In the genomic region with DNA sequence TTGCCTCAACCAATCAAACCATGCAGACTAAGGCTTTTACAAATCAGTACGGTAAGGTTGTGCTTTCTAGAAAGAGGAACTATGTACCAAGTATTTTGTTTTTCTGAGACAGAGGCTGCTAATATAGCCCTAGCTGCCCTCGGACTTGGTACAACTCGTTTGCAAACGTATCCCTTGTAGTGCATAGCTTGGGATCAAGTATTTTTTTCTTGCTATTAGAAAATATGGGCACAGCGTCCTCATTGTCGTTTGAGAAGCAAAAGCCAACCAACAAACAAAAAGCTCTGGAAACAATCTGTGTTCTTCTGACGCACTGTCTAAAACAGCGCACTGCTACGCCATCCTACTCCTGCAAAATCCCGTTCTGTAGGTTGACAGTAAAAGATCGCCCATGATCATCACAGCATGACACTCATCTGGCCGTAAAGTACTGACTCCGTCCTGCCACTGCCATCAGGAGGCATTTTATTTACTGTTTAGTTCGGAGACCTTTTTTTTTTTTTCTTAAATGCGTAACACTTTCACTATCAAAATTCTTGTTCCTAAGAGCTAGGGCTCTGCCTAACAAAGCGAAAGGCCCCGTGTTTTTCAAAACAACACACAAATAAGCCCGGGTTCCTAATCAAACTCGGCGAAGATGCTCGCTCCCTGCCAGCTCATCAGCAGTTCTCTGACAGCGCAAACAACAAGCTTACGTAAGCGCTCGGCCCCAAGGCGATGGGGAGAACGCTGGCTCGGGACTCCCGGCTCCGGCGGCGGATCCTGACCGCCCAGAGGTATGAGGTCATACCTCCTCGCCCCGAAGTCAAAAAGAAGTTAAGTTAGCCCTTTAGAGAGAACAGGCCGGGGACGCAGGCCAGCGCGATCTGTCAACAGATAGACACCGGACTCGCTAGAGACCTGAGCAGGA, we compare ENCODE assay signal across 8 mouse cellular contexts. TPM values are rescaled to one million over a fixed set of nuclear protein-coding genes. Genes with fewer than 3 reads are reported as not detected.
DNase-seq lines count a peak whose midpoint lies in the region; ATAC-seq lines count a peak whose summit lies in the region.

No protein-coding gene starts in this region.

- peaks cover 31% of the 10 kb centered on the region for H3K4me1 ChIP-seq in intestine, embryonic 14.5 days (replicated peaks; ENCODE audit: control insufficient read depth, insufficient read depth, low read length)
- H3K4me1 ChIP-seq in midbrain, embryonic 14.5 days (ENCODE audit: control insufficient read depth, insufficient read depth, low read length): peaks cover 30% of the 10 kb centered on the region

- no peaks in the 10 kb centered on the region for H3K9me3 ChIP-seq in intestine, embryonic 14.5 days (ENCODE audit: control insufficient read depth, low read length)
- H3K9me3 ChIP-seq in midbrain, embryonic 14.5 days (ENCODE audit: control insufficient read depth, low read length): no peaks in the 10 kb centered on the region

- H3K27me3 ChIP-seq in intestine, embryonic 14.5 days (replicated peaks; ENCODE audit: control insufficient read depth, insufficient read depth, low read length): no peaks in the 10 kb centered on the region
- no peaks in the 10 kb centered on the region for H3K27me3 ChIP-seq in midbrain, embryonic 14.5 days (ENCODE audit: control insufficient read depth, insufficient read depth, low read length)

- H3K4me3 ChIP-seq in intestine, embryonic 14.5 days (ENCODE audit: low read depth, low read length): peak overlapping the region; percentile 100
- H3K4me3 ChIP-seq in midbrain, embryonic 14.5 days (replicated peaks; ENCODE audit: low read depth, low read length): peak overlapping the region; percentile 98

- peak overlapping the region; percentile 95 for H3K9ac ChIP-seq in intestine, embryonic 14.5 days (ENCODE audit: low read length)
- H3K9ac ChIP-seq in midbrain, embryonic 14.5 days (replicated peaks; ENCODE audit: low read length): peak overlapping the region; percentile 88

- peak; percentile 13; the same call in 1 of the 2 replicates for ATAC-seq in intestine, embryonic 14.5 days (replicated peaks; ENCODE audit: low FRiP score, low TSS enrichment, low read depth)
- ATAC-seq in midbrain, embryonic 14.5 days (ENCODE audit: low FRiP score, low TSS enrichment): no peak
- ATAC-seq in monocyte, adult 5-6 weeks (replicated peaks; ENCODE audit: insufficient number of reproducible peaks, low FRiP score, low TSS enrichment, poor library complexity, severe bottlenecking): no peak

- peak; percentile 7 to 9 for DNase-seq in thymus, postnatal 10 days (ENCODE audit: low spot score in 2 of 2)
- DNase-seq in thymus, postnatal 25 days: no peak
- DNase-seq in c-Kit-positive CD71-positive TER-119-positive erythroid progenitor cells, embryonic 14.5 days (ENCODE audit: low spot score): peak; percentile 44
- peak; percentile 44 to 54 for DNase-seq in frontal cortex, postnatal 36 days (ENCODE audit: low spot score in 2 of 2)
- DNase-seq in intestine, embryonic 14.5 days (ENCODE audit: low spot score): no peak
- DNase-seq in liver: peak; percentile 62
- peak; percentile 23 for DNase-seq in midbrain, embryonic 14.5 days

- peak overlapping the region; percentile 99 for H3K4me2 ChIP-seq in intestine, embryonic 14.5 days (ENCODE audit: low read length)
- peak overlapping the region; percentile 98 for H3K4me2 ChIP-seq in midbrain, embryonic 14.5 days (ENCODE audit: low read length)

- 20% methylated on average over 41 of the region's 41 CpGs for WGBS in intestine, embryonic 14.5 days
- WGBS in midbrain, embryonic 14.5 days: 21% methylated on average over 41 of the region's 41 CpGs

- peaks cover 40% of the 10 kb centered on the region for H3K36me3 ChIP-seq in intestine, embryonic 14.5 days (ENCODE audit: control insufficient read depth, insufficient read depth, low read length)
- peaks cover 33% of the 10 kb centered on the region for H3K36me3 ChIP-seq in midbrain, embryonic 14.5 days (ENCODE audit: control insufficient read depth, insufficient read depth, low read length)

- no peak overlapping the region; the same call in 1 of the 2 replicates for H3K27ac ChIP-seq in intestine, embryonic 14.5 days (ENCODE audit: low read depth)
- peak overlapping the region; percentile 95 for H3K27ac ChIP-seq in midbrain, embryonic 14.5 days (replicated peaks; ENCODE audit: low read depth, low read length)

RNA-seq across cellular contexts. Expression of a gene that starts 0.8 kb away (rescaled TPM):
- polyA plus RNA-seq in intestine, embryonic 14.5 days (2014; fragmentation: Nextera tagmentation; extraction: Ambion mirVana): 23.3 and 24.8 TPM in 2 replicates
- 35.8 and 35.9 TPM in 2 replicates for polyA plus RNA-seq in midbrain, embryonic 14.5 days (2014; fragmentation: Nextera tagmentation; extraction: Ambion mirVana)
- 34.9 to 50.7 TPM (median 37.1 TPM) in 3 replicates for total RNA-seq in monocyte, adult 5-6 weeks (2017)

RNA-seq across cellular contexts. Expression of a gene that starts 1.0 kb away (rescaled TPM):
- polyA plus RNA-seq in intestine, embryonic 14.5 days (2014; fragmentation: Nextera tagmentation; extraction: Ambion mirVana): 76.4 and 76.8 TPM in 2 replicates
- polyA plus RNA-seq in midbrain, embryonic 14.5 days (2014; fragmentation: Nextera tagmentation; extraction: Ambion mirVana): 61.1 and 75.4 TPM in 2 replicates
- total RNA-seq in monocyte, adult 5-6 weeks (2017): 44.5 to 113 TPM (median 82.0 TPM) in 3 replicates

RNA-seq across cellular contexts. Expression of a gene that starts 1.1 kb away (rescaled TPM):
- 7.7 and 7.8 TPM in 2 replicates for polyA plus RNA-seq in intestine, embryonic 14.5 days (2014; fragmentation: Nextera tagmentation; extraction: Ambion mirVana)
- 10.3 and 10.8 TPM in 2 replicates for polyA plus RNA-seq in midbrain, embryonic 14.5 days (2014; fragmentation: Nextera tagmentation; extraction: Ambion mirVana)
- total RNA-seq in monocyte, adult 5-6 weeks (2017): 1.9 to 6.0 TPM (median 5.3 TPM) in 3 replicates

RNA-seq across cellular contexts. Expression of a gene that starts 22.5 kb away (rescaled TPM):
- polyA plus RNA-seq in intestine, embryonic 14.5 days (2014; fragmentation: Nextera tagmentation; extraction: Ambion mirVana): 3.1 and 3.2 TPM in 2 replicates
- polyA plus RNA-seq in midbrain, embryonic 14.5 days (2014; fragmentation: Nextera tagmentation; extraction: Ambion mirVana): 4.5 and 5.8 TPM in 2 replicates
- 1.2 to 9.1 TPM in 2 of 3 replicates, not detected in the other for total RNA-seq in monocyte, adult 5-6 weeks (2017)

RNA-seq across cellular contexts. Expression of a gene that starts 52.2 kb away (rescaled TPM):
- polyA plus RNA-seq in intestine, embryonic 14.5 days (2014; fragmentation: Nextera tagmentation; extraction: Ambion mirVana): 11.7 and 12.0 TPM in 2 replicates
- polyA plus RNA-seq in midbrain, embryonic 14.5 days (2014; fragmentation: Nextera tagmentation; extraction: Ambion mirVana): 2.0 and 3.0 TPM in 2 replicates
- total RNA-seq in monocyte, adult 5-6 weeks (2017): not detected in 3 replicates

Comparison
In these comparisons a context has a peak if more than half of its experiments do, and no peak if none do; other contexts are left out.
1. DNase-seq: peak in thymus, postnatal 10 days (2 of 2), c-Kit-positive CD71-positive TER-119-positive erythroid progenitor cells, embryonic 14.5 days (single experiment), frontal cortex, postnatal 36 days (2 of 2), liver (single experiment) and midbrain, embryonic 14.5 days (single experiment); none in thymus, postnatal 25 days (single experiment) and intestine, embryonic 14.5 days (single experiment).